Comparison of ENCODE assay signal across 17 mouse cellular contexts in the genomic region with DNA sequence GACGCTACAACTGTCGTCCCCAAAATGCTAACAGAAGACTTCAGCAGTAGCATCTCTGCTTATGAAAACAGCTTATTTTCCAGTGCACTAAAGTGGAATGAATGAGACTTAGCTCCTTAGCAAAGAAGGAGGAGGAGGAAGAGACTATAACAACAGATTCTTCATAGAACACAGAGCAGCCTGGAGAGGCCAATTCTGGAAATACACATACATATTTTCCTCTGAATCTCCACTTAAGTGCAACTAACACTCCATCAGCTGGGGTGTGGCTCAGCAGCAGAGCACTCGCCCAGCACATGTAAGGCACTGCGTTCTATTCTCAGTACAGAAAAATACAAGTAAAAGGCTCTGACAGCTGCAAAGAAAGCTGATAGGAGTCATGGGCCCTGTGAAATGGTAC.
A peak's percentile ranks its signal among the peaks of the same experiment; 100 is the strongest.
DNase-seq lines count a peak whose midpoint lies in the region; ATAC-seq lines count a peak whose summit lies in the region.
"Had no signal": no experiment of that assay in that cellular context is flagged by ENCODE, and none has a peak within 500 bp of the region (broad histone marks: within the 10 kb centered on the region; RNA-seq: fewer than 3 reads in every experiment).

No protein-coding gene starts in this region.

- intact Hi-C loops in left cerebral cortex, postnatal 14 days (cut with DNase I) = no loop called here

- DNase-seq in frontal cortex, postnatal 25 days (ENCODE audit: low spot score in 2 of 2) = no peak
- peak; percentile 30 to 56 for DNase-seq in left cerebral cortex, postnatal 14 days (ENCODE audit: low spot score in 2 of 2)
- no peak for DNase-seq in left cerebral cortex, adult 18-20 months (ENCODE audit: low spot score in 2 of 2)
- DNase-seq in right cerebral cortex, adult 18-20 months = peak; percentile 29
- DNase-seq in right cerebral cortex, postnatal 14 days = no peak
- no peak for DNase-seq in urinary bladder, adult 2 months (ENCODE audit: low spot score)
- DNase-seq: adrenal gland, adult 2 months; adrenal gland, postnatal 14 days; B cell, adult 2 months; cerebellum, adult 18-20 months; cerebellum, adult 9-10 months; cerebellum, postnatal 14 days; gastrocnemius, adult 2 months; gastrocnemius, postnatal 14 days; heart, adult 11 months had no signal

- ATAC-seq in frontal cortex, adult (ENCODE audit: low TSS enrichment) = peak; percentile 84
- ATAC-seq: forebrain, embryonic 15.5 days had no signal

Comparison
In these comparisons a context has a peak if more than half of its experiments do, and no peak if none do; other contexts are left out.
1. DNase-seq: peak in left cerebral cortex, postnatal 14 days (2 of 2) and right cerebral cortex, adult 18-20 months (single experiment); none in frontal cortex, postnatal 25 days (0 of 2), left cerebral cortex, adult 18-20 months (0 of 2), right cerebral cortex, postnatal 14 days (single experiment) and urinary bladder, adult 2 months (single experiment).